Mouse (Mus musculus) testis, adult 10 weeks (tissue): ENCODE measurements around the gene Scgb2b26. TPM values are rescaled to one million over a fixed set of nuclear protein-coding genes. Genes with fewer than 3 reads are reported as not detected.

Experiments
- polyA plus RNA-seq: library from polyadenylated mRNA; stranded (reverse); fragments of 350-450 nt; fragmentation: Illumina TruSeq; extraction: RNeasy Lipid Tissue Mini Kit (QIAGEN cat#74804); gene quantifications from one replicate; pipeline ENCODE4 v1.2.3, GENCODE M21; 2014; ENCODE audit warnings: low read depth, low replicate concordance

Scgb2b26 gene
- not detected for polyA plus RNA-seq

GRCm38 (mm10) chr7:33944940-33945339 is at the start of gene Scgb2b26:
Scgb2b26 (minus strand) TSS chr7:33945040.

Other genes starting within 250 kb of the Scgb2b26 start
- gene Scgb2b24, start 205.7 kb downstream of the Scgb2b26 start, polyA plus RNA-seq, result not detected
- not detected for gene Scgb1b24, start 201.2 kb downstream of the Scgb2b26 start, polyA plus RNA-seq
- not detected for gene Scgb2b27, start 68.9 kb upstream of the Scgb2b26 start, polyA plus RNA-seq
- not detected for gene Scgb1b27, start 76.4 kb upstream of the Scgb2b26 start, polyA plus RNA-seq
- not detected for gene Scgb1b30, start 150.4 kb upstream of the Scgb2b26 start, polyA plus RNA-seq
- 0.53 TPM for gene Wtip, start 188.2 kb upstream of the Scgb2b26 start, polyA plus RNA-seq
- 133 TPM for gene Uba2, start 224.6 kb upstream of the Scgb2b26 start, polyA plus RNA-seq